Mouse (Mus musculus) layer of hippocampus, adult 9-11 months (tissue): ENCODE measurements around the gene Ppt2.

Source experiments
- DNase-seq: peaks from one replicate; pipeline ENCODE4 v3.0.0; 2022

The Ppt2 gene

DNA sequence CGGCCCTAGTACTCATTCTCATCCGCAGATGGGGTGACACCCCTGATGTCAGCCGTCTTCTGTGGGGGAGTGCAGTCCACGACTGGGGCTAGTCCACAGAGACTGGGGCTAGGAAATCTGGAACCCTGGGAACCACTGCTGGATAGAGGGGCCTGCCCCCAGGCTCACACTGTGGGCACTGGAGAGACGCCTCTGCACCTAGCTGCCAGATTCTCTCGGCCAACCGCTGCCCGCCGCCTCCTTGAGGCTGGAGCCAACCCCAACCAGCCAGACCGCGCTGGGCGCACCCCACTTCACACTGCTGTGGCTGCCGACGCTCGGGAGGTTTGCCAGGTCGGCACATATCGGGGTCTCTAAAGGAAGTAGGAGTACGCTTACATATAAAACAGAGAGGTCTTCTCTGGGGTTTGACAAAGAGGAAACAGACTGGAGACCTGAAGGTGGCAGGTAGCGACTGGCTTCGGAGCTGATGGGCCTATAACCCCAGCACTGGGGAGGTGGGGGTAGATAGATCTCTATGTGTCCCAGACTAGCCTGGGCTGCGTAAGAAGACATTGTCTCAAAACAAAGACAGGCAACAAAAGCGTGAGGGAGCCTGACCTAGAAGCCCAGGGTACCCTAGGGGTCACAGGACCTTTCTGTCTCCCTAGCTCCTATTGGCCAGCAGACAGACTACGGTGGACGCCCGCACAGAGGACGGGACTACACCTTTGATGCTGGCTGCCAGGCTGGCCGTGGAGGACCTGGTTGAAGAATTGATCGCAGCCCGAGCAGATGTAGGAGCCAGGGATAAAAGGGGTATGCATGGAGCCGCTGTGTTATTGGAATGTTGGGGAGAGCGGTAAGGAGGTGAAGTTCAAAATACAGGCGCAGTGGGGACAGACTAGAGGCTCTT, 42.2 kb downstream of the Ppt2 start:
- DNase-seq: no peak

GRCm38 (mm10) chr17:34585121-34585520, 43.2 kb downstream of the Ppt2 start:
- peak; percentile 39 for DNase-seq

DNA sequence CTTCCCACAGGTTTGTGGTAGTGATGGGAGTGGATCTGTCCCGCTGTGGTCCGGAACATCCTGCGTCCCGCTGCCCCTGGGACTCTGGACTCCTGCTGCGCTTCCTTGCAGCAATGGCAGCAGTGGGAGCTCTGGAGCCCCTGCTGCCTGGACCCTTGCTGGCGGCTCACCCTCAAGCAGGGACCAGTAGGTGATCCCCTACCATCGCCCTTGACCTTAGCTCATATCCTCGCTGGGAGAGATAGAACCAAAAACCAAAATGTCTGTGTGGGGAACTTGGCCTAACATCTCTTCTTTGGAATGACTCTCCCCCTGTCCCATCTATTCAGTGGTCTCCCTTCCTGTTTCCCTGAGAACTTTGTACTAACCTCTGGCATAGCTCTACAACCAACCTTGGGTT, 44.5 kb downstream of the Ppt2 start:
- no peak for DNase-seq

- DNase-seq: no peak
Observed at GRCm38 (mm10) chr17:34583397-34583796, 44.9 kb downstream of the Ppt2 start.

DNA sequence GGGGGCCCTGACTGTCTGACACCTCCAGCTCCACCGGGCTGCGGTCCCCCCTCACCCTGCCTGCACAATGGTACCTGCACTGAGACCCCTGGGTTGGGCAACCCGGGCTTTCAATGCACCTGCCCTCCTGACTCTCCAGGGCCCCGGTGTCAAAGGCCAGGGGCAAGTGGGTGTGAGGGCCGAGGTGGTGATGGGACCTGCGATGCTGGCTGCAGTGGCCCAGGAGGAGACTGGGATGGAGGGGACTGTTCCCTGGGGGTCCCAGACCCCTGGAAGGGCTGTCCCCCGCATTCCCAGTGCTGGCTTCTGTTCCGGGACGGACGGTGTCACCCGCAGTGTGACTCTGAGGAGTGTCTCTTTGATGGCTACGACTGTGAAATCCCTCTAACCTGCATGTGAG, 45.8 kb downstream of the Ppt2 start:
- no peak for DNase-seq

DNA sequence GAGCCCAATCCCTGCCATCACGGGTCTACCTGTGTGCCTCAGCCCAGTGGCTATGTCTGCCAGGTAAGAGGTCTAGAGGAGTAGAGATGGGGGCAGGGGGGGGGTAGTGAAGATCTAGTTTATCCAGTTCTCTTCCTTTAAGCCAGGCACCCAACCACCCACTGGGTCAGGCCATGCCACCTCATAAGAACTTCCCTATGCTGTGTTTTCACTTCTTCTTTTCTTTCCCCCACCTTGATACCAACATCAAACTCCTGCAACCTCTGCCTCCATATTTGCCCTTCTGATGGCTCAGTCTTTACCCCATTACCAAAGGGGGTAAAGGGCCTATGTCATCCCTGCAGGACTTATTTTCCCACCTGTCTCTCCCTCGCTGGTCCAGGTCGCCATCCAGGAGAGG, 50.2 kb downstream of the Ppt2 start:
- DNase-seq: no peak

- DNase-seq: no peak
Observed at GRCm38 (mm10) chr17:34576577-34576976, 51.7 kb downstream of the Ppt2 start.

GRCm38 (mm10) chr17:34572361-34572760, 55.9 kb downstream of the Ppt2 start:
- DNase-seq: no peak

- DNase-seq: no peak
Observed at GRCm38 (mm10) chr17:34571875-34572274, 56.4 kb downstream of the Ppt2 start.

DNA sequence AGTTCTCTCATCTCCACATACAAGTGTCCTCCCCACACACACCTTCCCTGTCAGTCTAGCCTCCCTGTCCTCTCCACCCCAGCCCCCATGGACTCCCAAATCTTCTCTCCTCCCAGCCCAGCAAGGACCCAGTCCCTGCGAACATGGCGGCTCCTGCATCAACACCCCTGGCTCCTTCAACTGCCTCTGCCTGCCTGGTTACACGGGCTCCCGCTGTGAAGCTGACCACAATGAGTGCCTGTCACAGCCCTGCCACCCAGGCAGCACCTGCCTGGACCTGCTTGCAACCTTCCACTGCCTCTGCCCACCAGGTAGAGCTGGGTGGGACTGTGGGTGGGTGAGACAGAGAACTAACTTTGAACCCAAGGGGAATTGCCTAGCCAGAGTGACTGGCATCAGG, 58.4 kb downstream of the Ppt2 start:
- no peak for DNase-seq

DNA sequence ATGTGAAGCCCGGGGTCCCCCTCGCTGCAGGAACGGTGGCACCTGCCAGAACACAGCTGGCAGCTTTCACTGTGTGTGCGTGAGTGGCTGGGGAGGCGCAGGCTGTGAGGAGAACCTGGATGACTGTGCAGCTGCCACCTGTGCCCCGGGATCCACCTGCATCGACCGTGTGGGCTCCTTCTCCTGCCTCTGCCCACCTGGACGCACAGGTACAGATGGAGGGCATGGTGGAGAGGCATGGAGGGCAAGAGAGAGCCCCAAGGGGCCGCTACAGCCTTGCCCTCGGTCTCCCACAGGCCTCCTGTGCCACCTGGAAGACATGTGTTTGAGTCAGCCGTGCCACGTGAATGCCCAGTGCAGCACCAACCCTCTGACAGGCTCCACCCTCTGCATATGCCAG, 59.9 kb downstream of the Ppt2 start:
- DNase-seq: no peak

DNA sequence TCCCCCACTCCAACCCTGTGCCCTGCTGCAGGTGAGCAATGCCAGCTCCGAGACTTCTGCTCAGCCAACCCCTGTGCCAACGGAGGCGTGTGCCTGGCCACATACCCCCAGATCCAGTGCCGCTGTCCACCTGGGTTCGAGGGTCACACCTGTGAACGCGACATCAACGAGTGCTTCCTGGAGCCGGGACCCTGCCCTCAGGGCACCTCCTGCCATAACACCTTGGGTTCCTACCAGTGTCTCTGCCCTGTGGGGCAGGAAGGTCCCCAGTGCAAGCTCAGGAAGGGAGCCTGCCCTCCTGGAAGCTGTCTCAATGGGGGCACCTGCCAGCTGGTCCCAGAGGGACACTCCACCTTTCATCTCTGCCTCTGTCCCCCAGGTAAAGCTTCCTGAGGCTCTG, 61.0 kb downstream of the Ppt2 start:
- no peak for DNase-seq
